Mouse (Mus musculus) liver, embryonic 14.5 days (tissue): ENCODE results near the gene Chga.

Experiments
- CTCF ChIP-seq: IDR thresholded peaks from 2 replicates; pipeline ENCODE4 v1.5.1; 2016; ENCODE audit warnings: antibody characterized with exemption, low read depth, control low read depth
- EP300 ChIP-seq: IDR thresholded peaks from 2 replicates; pipeline ENCODE4 v1.6.1; 2016; ENCODE audit warnings: antibody characterized with exemption, low read depth

- no peak for TF ChIP-seq CTCF
- no peak for TF ChIP-seq EP300
Measured at GRCm38 (mm10) chr12:102587106-102587505, 32.3 kb downstream of the Chga start.
